Mouse (Mus musculus) thymus, adult 2 months (tissue): ENCODE results near the gene Prrg4.

Source experiments
- CTCF ChIP-seq: fragments of 200-500 bp; IDR thresholded peaks from 2 replicates; pipeline ENCODE4 v1.5.1; 2012; ENCODE audit warnings: mild to moderate bottlenecking, control low read depth, low read length, moderate library complexity, borderline replicate concordance; ENCODE audit not compliant: control insufficient read depth, poor library complexity, insufficient read depth; ENCODE audit errors: extremely low read depth
- POLR2A ChIP-seq: fragments of 200-500 bp; IDR thresholded peaks from 2 replicates; pipeline ENCODE4 v1.6.1; 2012; ENCODE audit warnings: mild to moderate bottlenecking, low read length, control low read depth, moderate library complexity; ENCODE audit not compliant: control insufficient read depth, poor library complexity, insufficient read depth; ENCODE audit errors: extremely low read depth

DNA sequence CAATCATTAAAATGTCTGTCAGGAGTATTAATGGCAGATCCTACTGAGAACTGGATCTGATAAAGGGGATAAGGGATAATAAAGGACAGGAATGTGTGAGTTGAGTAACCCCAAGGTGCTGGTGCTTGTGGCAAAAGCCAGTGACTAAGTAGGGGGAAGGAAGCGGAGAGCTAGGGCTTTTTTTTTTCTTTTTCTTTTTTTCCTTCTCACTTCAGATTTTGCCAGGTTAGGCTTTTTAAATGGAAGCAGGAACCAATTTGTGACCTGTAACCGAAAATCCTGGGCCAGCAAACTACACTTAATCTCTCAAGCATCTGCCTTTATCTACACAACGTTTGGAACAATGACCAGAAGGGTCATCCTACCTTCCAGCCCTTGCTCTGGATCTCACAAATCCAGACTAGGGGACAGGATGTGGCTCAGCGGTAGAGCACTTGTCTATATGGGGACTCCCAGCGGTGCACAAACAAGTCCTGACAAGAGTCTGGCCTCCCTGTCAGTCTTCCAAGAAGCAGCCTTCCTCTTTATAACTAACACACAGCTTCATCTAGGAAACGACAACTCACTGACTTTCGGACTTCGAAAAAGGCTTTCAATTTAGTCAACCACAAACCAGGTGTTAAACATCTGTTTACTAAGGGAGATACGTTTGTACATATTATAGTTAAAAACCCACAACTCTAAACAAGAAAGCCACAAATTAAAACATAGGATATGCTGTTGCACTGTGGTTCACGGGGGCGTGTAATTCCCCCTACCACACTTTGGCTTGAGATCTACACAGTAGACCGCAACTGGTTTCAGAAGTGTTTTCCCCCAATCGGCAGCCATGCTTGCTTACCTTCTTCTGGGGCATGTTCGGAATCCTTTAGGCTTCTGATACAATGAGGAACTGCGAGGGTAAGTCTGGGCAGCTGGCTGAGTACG is 1.2 kb downstream of the Prrg4 start:
- no peak for TF ChIP-seq CTCF
- no peak for TF ChIP-seq POLR2A
